Mouse (Mus musculus): Measurements from ENCODE around the gene Tnik. TPM values are rescaled to one million over a fixed set of nuclear protein-coding genes. Genes with fewer than 3 reads are reported as not detected.

Gene Tnik
- polyA plus RNA-seq, 1 experiment from 2014 or later: 40.1 TPM

GRCm38 (mm10) chr3:28654740-28655139 lies 391.7 kb downstream of the Tnik start:
- H3K4me3 ChIP-seq (ENCODE audit: low read depth, low read length): no peak overlapping the region
- H3K9ac ChIP-seq (ENCODE audit: low read depth, low read length): no peak overlapping the region
- ATAC-seq (ENCODE audit: low FRiP score) (no peak), DNase-seq (ENCODE audit: low spot score) (no peak)
- no peaks in the 10 kb centered on the region for H3K36me3 ChIP-seq (ENCODE audit: control insufficient read depth, insufficient read depth, low read length)
- no peaks in the 10 kb centered on the region for H3K4me1 ChIP-seq (replicated peaks; ENCODE audit: control insufficient read depth, insufficient read depth, low read length)
- H3K27ac ChIP-seq (ENCODE audit: low read depth, low read length): no peak overlapping the region
- no peaks in the 10 kb centered on the region for H3K9me3 ChIP-seq (ENCODE audit: control insufficient read depth, low read length)
- no peak overlapping the region for H3K4me2 ChIP-seq (replicated peaks; ENCODE audit: low read depth, low read length)
- no peaks in the 10 kb centered on the region for H3K27me3 ChIP-seq (ENCODE audit: control insufficient read depth, insufficient read depth, low read length)

- ATAC-seq (ENCODE audit: low FRiP score) (no peak), DNase-seq (ENCODE audit: low spot score) (no peak)
- Histone ChIP-seq H3K36me3 (ENCODE audit: control insufficient read depth, insufficient read depth, low read length) (no peaks in the 10 kb centered on the region), H3K4me3 (ENCODE audit: low read depth, low read length) (no peak overlapping the region), H3K9me3 (ENCODE audit: control insufficient read depth, low read length) (no peaks in the 10 kb centered on the region), H3K4me2 (replicated peaks; ENCODE audit: low read depth, low read length) (no peak overlapping the region), H3K9ac (ENCODE audit: low read depth, low read length) (no peak overlapping the region), H3K27me3 (ENCODE audit: control insufficient read depth, insufficient read depth, low read length) (no peaks in the 10 kb centered on the region), H3K27ac (ENCODE audit: low read depth, low read length) (no peak overlapping the region), H3K4me1 (replicated peaks; ENCODE audit: control insufficient read depth, insufficient read depth, low read length) (no peaks in the 10 kb centered on the region)
- 44% methylated on average over 1 of the region's 1 CpGs for WGBS
Observed at GRCm38 (mm10) chr3:28658349-28658748, 395.3 kb downstream of the Tnik start.

DNA sequence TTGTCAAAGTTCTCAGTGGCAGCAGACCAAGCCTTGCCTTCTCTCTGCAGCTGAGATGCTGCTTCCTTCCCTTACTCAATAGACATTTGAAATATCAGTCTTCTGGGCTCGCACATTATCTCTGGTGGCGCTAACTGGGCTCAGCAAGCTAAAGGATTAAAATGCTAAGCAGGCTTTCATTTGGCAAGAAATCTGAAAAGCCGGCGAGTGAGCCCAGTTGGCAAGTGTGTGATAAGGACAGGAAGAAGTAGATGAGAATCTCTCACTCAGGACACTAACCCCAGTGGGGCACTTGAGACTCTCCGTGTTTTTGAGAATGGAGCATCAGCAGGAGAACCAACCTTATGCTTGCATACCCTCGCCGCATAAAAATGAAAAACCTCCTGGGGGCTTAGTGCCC lies 417.8 kb downstream of the Tnik start:
- H3K36me3 ChIP-seq (ENCODE audit: control insufficient read depth, insufficient read depth, low read length): no peaks in the 10 kb centered on the region
- DNase-seq (ENCODE audit: low spot score): no peak
- H3K27ac ChIP-seq (ENCODE audit: low read depth, low read length): no peak overlapping the region
- H3K9ac ChIP-seq (ENCODE audit: low read depth, low read length): no peak overlapping the region
- no peak for ATAC-seq (ENCODE audit: low FRiP score)
- 81% methylated on average over 7 of the region's 7 CpGs for WGBS
- H3K9me3 ChIP-seq (ENCODE audit: control insufficient read depth, low read length): no peaks in the 10 kb centered on the region
- H3K4me3 ChIP-seq (ENCODE audit: low read depth, low read length): no peak overlapping the region
- no peak overlapping the region for H3K4me2 ChIP-seq (replicated peaks; ENCODE audit: low read depth, low read length)
- no peaks in the 10 kb centered on the region for H3K27me3 ChIP-seq (ENCODE audit: control insufficient read depth, insufficient read depth, low read length)
- H3K4me1 ChIP-seq (replicated peaks; ENCODE audit: control insufficient read depth, insufficient read depth, low read length): no peaks in the 10 kb centered on the region

DNA sequence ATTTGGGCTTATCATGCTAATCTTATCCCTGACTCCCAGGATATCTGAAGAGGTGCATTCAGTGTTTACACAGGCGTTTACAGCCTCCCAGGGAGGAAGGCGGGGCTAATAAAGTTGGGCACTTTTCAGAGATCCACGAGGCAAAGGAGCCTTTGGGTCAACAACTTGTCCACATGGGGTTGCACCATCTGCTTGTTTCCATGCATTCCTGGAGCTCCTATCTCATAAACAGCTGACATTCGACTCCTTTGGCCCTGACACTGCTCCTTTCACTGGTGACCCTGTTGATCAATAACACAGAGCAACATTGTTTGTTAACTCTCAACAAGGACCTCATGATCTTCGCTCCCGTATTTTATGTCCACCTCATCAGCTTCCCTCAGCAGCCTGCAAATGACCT lies 418.9 kb downstream of the Tnik start:
- no peak for ATAC-seq (ENCODE audit: low FRiP score)
- Histone ChIP-seq H3K27ac (ENCODE audit: low read depth, low read length) (no peak overlapping the region), H3K4me2 (replicated peaks; ENCODE audit: low read depth, low read length) (no peak overlapping the region), H3K4me1 (replicated peaks; ENCODE audit: control insufficient read depth, insufficient read depth, low read length) (no peaks in the 10 kb centered on the region), H3K9me3 (ENCODE audit: control insufficient read depth, low read length) (no peaks in the 10 kb centered on the region), H3K9ac (ENCODE audit: low read depth, low read length) (no peak overlapping the region), H3K36me3 (ENCODE audit: control insufficient read depth, insufficient read depth, low read length) (no peaks in the 10 kb centered on the region), H3K27me3 (ENCODE audit: control insufficient read depth, insufficient read depth, low read length) (no peaks in the 10 kb centered on the region), H3K4me3 (ENCODE audit: low read depth, low read length) (no peak overlapping the region)
- 34% methylated on average over 6 of the region's 6 CpGs for WGBS
- no peak for DNase-seq (ENCODE audit: low spot score)

- no peak for DNase-seq (ENCODE audit: low spot score)
- Histone ChIP-seq H3K36me3 (ENCODE audit: control insufficient read depth, insufficient read depth, low read length) (no peaks in the 10 kb centered on the region), H3K27me3 (ENCODE audit: control insufficient read depth, insufficient read depth, low read length) (no peaks in the 10 kb centered on the region), H3K27ac (ENCODE audit: low read depth, low read length) (no peak overlapping the region), H3K4me3 (ENCODE audit: low read depth, low read length) (no peak overlapping the region), H3K4me1 (replicated peaks; ENCODE audit: control insufficient read depth, insufficient read depth, low read length) (no peaks in the 10 kb centered on the region), H3K4me2 (replicated peaks; ENCODE audit: low read depth, low read length) (no peak overlapping the region), H3K9me3 (ENCODE audit: control insufficient read depth, low read length) (no peaks in the 10 kb centered on the region), H3K9ac (ENCODE audit: low read depth, low read length) (no peak overlapping the region)
- ATAC-seq (ENCODE audit: low FRiP score): no peak
- 63% methylated on average over 3 of the region's 3 CpGs for WGBS
Observed at GRCm38 (mm10) chr3:28682411-28682810, 419.4 kb downstream of the Tnik start.

DNA sequence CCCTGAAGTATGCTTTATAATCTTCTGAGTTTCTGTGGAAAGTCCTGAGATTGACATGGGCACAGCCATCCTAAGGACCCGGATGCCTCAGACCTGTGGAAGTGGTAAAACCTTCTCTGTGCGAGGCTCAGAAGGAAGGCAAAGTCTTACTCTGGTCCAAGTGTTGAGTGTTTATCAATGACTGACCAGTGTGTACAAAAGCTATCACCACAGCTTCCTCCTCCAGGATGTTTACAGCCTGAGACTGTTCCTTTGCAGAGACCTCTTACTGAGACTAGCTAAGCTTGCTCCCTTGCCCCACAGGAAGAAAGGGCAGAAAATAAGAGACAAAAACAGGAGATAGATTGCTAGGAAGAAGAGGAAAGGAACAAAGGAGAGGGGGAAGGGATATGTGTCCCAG lies 422.5 kb downstream of the Tnik start:
- Histone ChIP-seq H3K9ac (ENCODE audit: low read depth, low read length) (no peak overlapping the region), H3K36me3 (ENCODE audit: control insufficient read depth, insufficient read depth, low read length) (no peaks in the 10 kb centered on the region), H3K27ac (ENCODE audit: low read depth, low read length) (no peak overlapping the region), H3K4me1 (replicated peaks; ENCODE audit: control insufficient read depth, insufficient read depth, low read length) (no peaks in the 10 kb centered on the region), H3K4me2 (replicated peaks; ENCODE audit: low read depth, low read length) (no peak overlapping the region), H3K9me3 (ENCODE audit: control insufficient read depth, low read length) (no peaks in the 10 kb centered on the region), H3K4me3 (ENCODE audit: low read depth, low read length) (no peak overlapping the region), H3K27me3 (ENCODE audit: control insufficient read depth, insufficient read depth, low read length) (no peaks in the 10 kb centered on the region)
- DNase-seq (ENCODE audit: low spot score) (no peak), ATAC-seq (ENCODE audit: low FRiP score) (no peak)
- 88% methylated on average over 2 of the region's 2 CpGs for WGBS

DNA sequence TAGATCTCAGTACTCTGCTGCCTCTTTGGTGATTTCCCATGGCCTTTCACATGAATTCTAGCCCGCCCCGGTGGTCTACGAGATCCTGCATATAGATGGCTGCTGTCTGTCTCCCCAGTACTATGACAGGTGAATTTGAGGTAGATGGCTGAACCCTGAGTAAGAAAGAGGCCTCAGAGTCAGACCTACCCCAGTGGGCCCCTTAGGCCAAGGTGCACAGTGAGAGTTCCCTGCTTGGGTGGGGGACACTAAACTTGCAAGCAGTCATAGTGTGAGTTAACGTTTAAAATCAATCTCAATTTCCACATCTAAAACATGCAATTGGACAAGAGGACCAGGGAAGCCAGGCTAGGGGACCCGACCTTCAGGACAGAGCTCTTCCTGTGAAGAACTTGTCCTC lies 431.8 kb downstream of the Tnik start:
- no peaks in the 10 kb centered on the region for H3K27me3 ChIP-seq (ENCODE audit: control insufficient read depth, insufficient read depth, low read length)

DNA sequence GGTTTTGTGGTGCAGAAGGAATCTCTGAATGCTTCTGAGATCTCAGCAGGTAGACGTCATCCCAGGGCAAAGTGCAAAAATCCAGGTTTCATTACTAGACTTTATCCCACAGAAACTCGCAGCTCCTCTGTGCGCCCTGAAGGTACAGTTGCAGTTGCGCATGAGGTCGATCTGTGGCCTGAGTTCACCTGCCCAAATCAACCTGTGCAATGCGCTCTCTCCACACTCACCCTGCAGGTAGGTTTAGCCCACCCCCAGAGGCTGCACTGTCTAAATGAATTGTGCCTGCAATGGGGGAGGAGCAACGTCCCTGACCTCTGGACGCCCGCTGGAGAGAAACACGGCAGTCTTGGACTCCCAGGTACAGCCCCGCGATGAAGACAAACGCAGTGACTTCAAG lies 432.6 kb downstream of the Tnik start:
- H3K36me3 ChIP-seq (ENCODE audit: control insufficient read depth, insufficient read depth, low read length): no peaks in the 10 kb centered on the region
- H3K27ac ChIP-seq (ENCODE audit: low read depth, low read length): no peak overlapping the region
- no peak overlapping the region for H3K4me3 ChIP-seq (ENCODE audit: low read depth, low read length)
- no peaks in the 10 kb centered on the region for H3K4me1 ChIP-seq (replicated peaks; ENCODE audit: control insufficient read depth, insufficient read depth, low read length)
- H3K9ac ChIP-seq (ENCODE audit: low read depth, low read length): no peak overlapping the region
- no peaks in the 10 kb centered on the region for H3K27me3 ChIP-seq (ENCODE audit: control insufficient read depth, insufficient read depth, low read length)
- no peak overlapping the region for H3K4me2 ChIP-seq (replicated peaks; ENCODE audit: low read depth, low read length)
- WGBS: 84% methylated on average over 13 of the region's 13 CpGs
- no peaks in the 10 kb centered on the region for H3K9me3 ChIP-seq (ENCODE audit: control insufficient read depth, low read length)
- ATAC-seq (ENCODE audit: low FRiP score) (no peak), DNase-seq (ENCODE audit: low spot score) (no peak)

More for the DNA sequence above, 431.8 kb downstream of the Tnik start:
- H3K4me3 ChIP-seq (ENCODE audit: low read depth, low read length): no peak overlapping the region
- H3K9ac ChIP-seq (ENCODE audit: low read depth, low read length): no peak overlapping the region
- H3K27ac ChIP-seq (ENCODE audit: low read depth, low read length): no peak overlapping the region
- H3K36me3 ChIP-seq (ENCODE audit: control insufficient read depth, insufficient read depth, low read length): no peaks in the 10 kb centered on the region
- no peaks in the 10 kb centered on the region for H3K4me1 ChIP-seq (replicated peaks; ENCODE audit: control insufficient read depth, insufficient read depth, low read length)
- DNase-seq (ENCODE audit: low spot score) (no peak), ATAC-seq (ENCODE audit: low FRiP score) (no peak)
- no peaks in the 10 kb centered on the region for H3K9me3 ChIP-seq (ENCODE audit: control insufficient read depth, low read length)
- WGBS: 89% methylated on average over 5 of the region's 5 CpGs
- no peak overlapping the region for H3K4me2 ChIP-seq (replicated peaks; ENCODE audit: low read depth, low read length)

GRCm38 (mm10) chr3:28696162-28696561 lies 433.1 kb downstream of the Tnik start:
- DNase-seq (ENCODE audit: low spot score) (no peak), ATAC-seq (ENCODE audit: low FRiP score) (no peak)
- WGBS: 80% methylated on average over 9 of the region's 10 CpGs
- H3K27me3 ChIP-seq (ENCODE audit: control insufficient read depth, insufficient read depth, low read length): no peaks in the 10 kb centered on the region
- H3K9me3 ChIP-seq (ENCODE audit: control insufficient read depth, low read length): no peaks in the 10 kb centered on the region
- H3K4me2 ChIP-seq (replicated peaks; ENCODE audit: low read depth, low read length): no peak overlapping the region
- H3K4me1 ChIP-seq (replicated peaks; ENCODE audit: control insufficient read depth, insufficient read depth, low read length): no peaks in the 10 kb centered on the region
- no peaks in the 10 kb centered on the region for H3K36me3 ChIP-seq (ENCODE audit: control insufficient read depth, insufficient read depth, low read length)
- H3K27ac ChIP-seq (ENCODE audit: low read depth, low read length): no peak overlapping the region
- H3K4me3 ChIP-seq (ENCODE audit: low read depth, low read length): no peak overlapping the region
- H3K9ac ChIP-seq (ENCODE audit: low read depth, low read length): no peak overlapping the region
